Mouse (Mus musculus) MEL (cell line): Measurements from ENCODE around the gene Fam98b.

ENCODE experiments used
- CTCF ChIP-seq, 3 experiments: IDR thresholded peaks in 2 of 3; conservative IDR thresholded peaks in 1 of 3; 2 replicates each; pipeline ENCODE4 v1.5.1; 2011 to 2012; ENCODE audit warnings: low read length in 3 of 3, low read depth in 2 of 3, mild to moderate bottlenecking in 2 of 3, improper control_type of control experiment in 1 of 3, inconsistent platforms in 1 of 3, mixed read lengths in 1 of 3, moderate library complexity in 1 of 3; ENCODE audit not compliant: control insufficient read depth in 1 of 3, insufficient read depth in 1 of 3, poor library complexity in 1 of 3, severe bottlenecking in 1 of 3
- GATA1 ChIP-seq: IDR thresholded peaks from 2 replicates; pipeline ENCODE4 v1.6.1; 2011; ENCODE audit warnings: low read depth, low read length, improper control_type of control experiment
- MAX ChIP-seq: IDR thresholded peaks from 2 replicates; pipeline ENCODE4 v1.6.1; 2011; ENCODE audit warnings: low read length, improper control_type of control experiment
- NRF1 ChIP-seq: IDR thresholded peaks from 2 replicates; pipeline ENCODE4 v1.6.1; 2014; ENCODE audit warnings: low read depth, mild to moderate bottlenecking, inconsistent platforms, low read length, improper control_type of control experiment, moderate library complexity; ENCODE audit not compliant: poor library complexity, insufficient read depth, severe bottlenecking
- POLR2A ChIP-seq, 2 experiments: IDR thresholded peaks; 2 replicates each; pipeline ENCODE4 v1.6.1; 2011 to 2012; ENCODE audit warnings: low read length in 2 of 2, mild to moderate bottlenecking in 2 of 2, control low read depth in 1 of 2, improper control_type of control experiment in 1 of 2, low read depth in 1 of 2, moderate library complexity in 1 of 2; ENCODE audit not compliant: control insufficient read depth in 1 of 2, insufficient read depth in 1 of 2, poor library complexity in 1 of 2
- RAD21 ChIP-seq: IDR thresholded peaks from 2 replicates; pipeline ENCODE4 v1.6.1; 2011; ENCODE audit warnings: mild to moderate bottlenecking, low read depth, low read length, improper control_type of control experiment
- SMC3 ChIP-seq: IDR thresholded peaks from 2 replicates; pipeline ENCODE4 v1.6.1; 2011; ENCODE audit warnings: low read depth, low read length, improper control_type of control experiment
- UBTF ChIP-seq: IDR thresholded peaks from 2 replicates; pipeline ENCODE4 v1.6.1; 2012; ENCODE audit warnings: low read depth, mild to moderate bottlenecking, inconsistent platforms, low read length, improper control_type of control experiment, moderate library complexity, borderline replicate concordance; ENCODE audit not compliant: insufficient read depth
- USF1 ChIP-seq: IDR thresholded peaks from 2 replicates; pipeline ENCODE4 v1.6.1; 2014; ENCODE audit warnings: low read depth, mild to moderate bottlenecking, inconsistent platforms, low read length, improper control_type of control experiment, moderate library complexity
- ZC3H11A ChIP-seq: IDR thresholded peaks from 2 replicates; pipeline ENCODE4 v1.6.1; 2012; ENCODE audit warnings: low read depth, mild to moderate bottlenecking, inconsistent platforms, low read length, improper control_type of control experiment

- TF ChIP-seq POLR2A (IDR thresholded peaks at IDR 0.05; ENCODE audit: control insufficient read depth in 1 of 2, insufficient read depth in 1 of 2, low read depth in 1 of 2, low read length in 2 of 2, poor library complexity in 1 of 2): no peak
- no peak for TF ChIP-seq CTCF (IDR thresholded peaks at IDR 0.05 in 2 of 3, conservative IDR thresholded peaks at IDR 0.05 in 1 of 3; ENCODE audit: control insufficient read depth in 1 of 3, insufficient read depth in 1 of 3, low read depth in 2 of 3, low read length in 3 of 3, poor library complexity in 1 of 3, severe bottlenecking in 1 of 3)
- no peak for TF ChIP-seq NRF1
- no peak for TF ChIP-seq USF1
- TF ChIP-seq GATA1: no peak
- no peak for TF ChIP-seq UBTF
- no peak for TF ChIP-seq SMC3
- no peak for TF ChIP-seq RAD21
- no peak for TF ChIP-seq ZC3H11A
- no peak for TF ChIP-seq MAX
Observed at GRCm38 (mm10) chr2:117309046-117309445, 59.5 kb downstream of the Fam98b start.
